Mouse (Mus musculus) lung, embryonic 16.5 days (tissue): ENCODE measurements around the gene D16Ertd472e. TPM values are rescaled to one million over a fixed set of nuclear protein-coding genes. Genes with fewer than 3 reads are reported as not detected.

Source experiments
- ATAC-seq: fragments of 200-750 bp; cut with Nextera tagmentation; 2 replicates; pipeline ENCODE4 v1.8.0; 2017; ENCODE audit warnings: low read depth, mild to moderate bottlenecking, moderate library complexity
- H3K27ac ChIP-seq: fragments of 300-500 bp; sonication (generic); 2 replicates; pipeline ENCODE4 v1.5.1; 2014; ENCODE audit warnings: mild to moderate bottlenecking, control low read depth, low read length
- H3K27me3 ChIP-seq: fragments of 300-500 bp; sonication (generic); 2 replicates; pipeline ENCODE4 v1.6.1; 2014; ENCODE audit warnings: low read depth, low read length, mixed read lengths; ENCODE audit not compliant: control insufficient read depth, insufficient read depth
- H3K36me3 ChIP-seq: fragments of 300-500 bp; sonication (generic); 2 replicates; pipeline ENCODE4 v1.6.1; 2014; ENCODE audit warnings: low read length; ENCODE audit not compliant: control insufficient read depth, insufficient read depth
- H3K4me1 ChIP-seq: fragments of 300-500 bp; sonication (generic); replicated peaks from 2 replicates; pipeline ENCODE4 v1.6.1; 2014; ENCODE audit warnings: low read length, mixed read lengths; ENCODE audit not compliant: control insufficient read depth, insufficient read depth
- H3K4me2 ChIP-seq: fragments of 300-500 bp; sonication (generic); 2 replicates; pipeline ENCODE4 v1.6.1; 2014; ENCODE audit warnings: low read depth, low read length, control low read depth
- H3K4me3 ChIP-seq: fragments of 300-500 bp; sonication (generic); 2 replicates; pipeline ENCODE4 v1.5.1; 2014; ENCODE audit warnings: mild to moderate bottlenecking, low read length, control low read depth
- H3K9ac ChIP-seq: fragments of 300-500 bp; sonication (generic); 2 replicates; pipeline ENCODE4 v1.6.1; 2014; ENCODE audit warnings: low read length, control low read depth
- H3K9me3 ChIP-seq: fragments of 300-500 bp; sonication (generic); 2 replicates; pipeline ENCODE4 v1.6.1; 2016; ENCODE audit warnings: low read length; ENCODE audit not compliant: control insufficient read depth
- WGBS: fragments of 180-500 bp; shearing (Covaris S2); extraction: QIAGEN DNeasy Blood & Tissue Kit; methylation state at CpG from one replicate; pipeline ENCODE4 v1.1.7; 2014; 5-methylcytosine and 5-hydroxymethylcytosine counted together
- polyA plus RNA-seq: library from polyadenylated mRNA; unstranded; fragments of >200 nt; fragmentation: Nextera tagmentation; extraction: Ambion mirVana; gene quantifications from 2 replicates; pipeline ENCODE4 v1.2.1, GENCODE M21; 2015

Gene D16Ertd472e
- polyA plus RNA-seq: 12.8 and 13.4 TPM in 2 replicates

DNA sequence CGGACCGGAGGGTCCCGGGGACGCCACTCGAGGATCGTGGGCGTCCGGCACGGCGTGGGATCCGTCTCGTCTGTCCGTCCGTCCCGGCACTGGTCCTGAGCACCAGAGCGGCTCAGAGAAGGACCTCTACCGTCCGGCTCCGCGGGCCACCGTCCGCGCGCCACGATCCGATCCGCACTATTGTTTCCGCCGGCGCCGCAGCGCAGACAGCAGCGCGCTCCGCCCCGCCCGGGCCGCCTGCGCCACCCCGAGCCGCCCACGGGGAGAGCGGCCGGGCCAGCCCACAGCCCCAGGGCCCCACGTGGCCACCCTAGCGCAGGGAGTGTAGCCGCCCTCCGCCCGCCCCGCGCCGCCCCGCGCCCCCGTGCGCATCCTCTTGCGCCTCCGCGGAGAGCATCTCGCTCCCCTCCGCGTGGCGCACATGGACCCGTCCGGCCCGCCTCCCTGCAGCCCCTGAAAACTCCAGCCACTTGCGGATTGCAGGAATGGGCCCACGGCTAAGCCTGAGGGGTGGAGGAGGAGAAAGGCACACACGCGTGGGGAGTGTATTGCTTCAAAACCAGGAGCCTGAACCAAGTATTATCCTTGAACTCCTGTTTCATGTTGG lies at the start of gene D16Ertd472e:
D16Ertd472e (minus strand) TSS at position 231 of the 607 bp plus-strand sequence.
- peaks cover 6% of the 10 kb centered on the region for H3K4me1 ChIP-seq
- WGBS: under 1% methylated on average over 59 of the region's 70 CpGs
- no peaks in the 10 kb centered on the region for H3K36me3 ChIP-seq
- H3K9me3 ChIP-seq: no peaks in the 10 kb centered on the region
- ATAC-seq: peak; percentile 99
- peak within 1 kb of the TSS; percentile 79 for H3K4me2 ChIP-seq
- H3K27me3 ChIP-seq: no peaks in the 10 kb centered on the region
- H3K9ac ChIP-seq: peak within 1 kb of the TSS; percentile 86
- peak within 1 kb of the TSS; percentile 92 for H3K27ac ChIP-seq
- H3K4me3 ChIP-seq: peak within 1 kb of the TSS; percentile 83

DNA sequence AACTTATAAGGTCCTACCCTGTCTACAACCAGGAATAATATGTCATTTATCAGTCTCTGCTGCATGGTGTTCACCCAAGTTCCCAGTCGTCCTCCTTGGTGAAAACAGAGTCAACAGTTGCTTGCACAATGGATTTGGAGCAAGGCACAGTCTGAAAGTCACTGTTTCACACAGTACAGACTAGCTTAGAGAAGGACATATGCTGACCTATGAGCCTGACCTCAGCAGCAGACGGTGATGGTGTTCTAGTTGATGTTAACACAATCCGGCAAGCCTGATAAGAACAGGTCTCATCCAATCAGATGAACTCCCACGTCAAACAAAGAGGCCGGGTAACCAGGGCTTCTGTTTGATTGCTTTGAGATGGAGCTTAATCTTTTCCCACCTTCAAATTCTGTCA lies 46.2 kb upstream of the D16Ertd472e start:
- Histone ChIP-seq H3K36me3 (no peaks in the 10 kb centered on the region), H3K27me3 (no peaks in the 10 kb centered on the region), H3K9ac (no peak overlapping the region), H3K27ac (no peak overlapping the region), H3K4me3 (no peak overlapping the region), H3K4me2 (no peak overlapping the region), H3K4me1 (no peaks in the 10 kb centered on the region), H3K9me3 (no peaks in the 10 kb centered on the region)
- no peak for ATAC-seq
- 19% methylated on average over 5 of the region's 5 CpGs for WGBS

DNA sequence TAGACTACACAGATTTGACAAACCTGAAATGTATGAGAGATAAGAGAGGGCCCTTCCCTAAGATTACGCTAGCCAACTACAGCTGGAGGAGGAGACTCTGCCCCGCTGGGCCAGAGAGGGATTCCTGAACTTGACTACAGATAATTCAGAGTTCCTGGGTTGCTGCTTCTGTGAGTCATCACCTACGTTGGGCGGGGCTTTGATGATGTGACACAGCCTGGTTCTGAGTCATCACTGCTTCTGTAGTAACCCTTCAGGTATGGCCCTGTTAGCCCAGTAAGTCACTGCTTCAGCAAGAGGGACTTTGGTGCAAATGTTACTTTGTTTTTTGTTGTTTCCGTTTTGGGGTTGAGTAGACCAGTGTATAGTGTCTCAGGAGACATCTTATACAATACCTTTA lies 42.9 kb upstream of the D16Ertd472e start:
- no peak for ATAC-seq
- WGBS: 69% methylated on average over 5 of the region's 5 CpGs
- Histone ChIP-seq H3K4me2 (no peak overlapping the region), H3K9ac (no peak overlapping the region), H3K36me3 (no peaks in the 10 kb centered on the region), H3K4me3 (no peak overlapping the region), H3K4me1 (no peaks in the 10 kb centered on the region), H3K27ac (no peak overlapping the region), H3K27me3 (no peaks in the 10 kb centered on the region), H3K9me3 (no peaks in the 10 kb centered on the region)

DNA sequence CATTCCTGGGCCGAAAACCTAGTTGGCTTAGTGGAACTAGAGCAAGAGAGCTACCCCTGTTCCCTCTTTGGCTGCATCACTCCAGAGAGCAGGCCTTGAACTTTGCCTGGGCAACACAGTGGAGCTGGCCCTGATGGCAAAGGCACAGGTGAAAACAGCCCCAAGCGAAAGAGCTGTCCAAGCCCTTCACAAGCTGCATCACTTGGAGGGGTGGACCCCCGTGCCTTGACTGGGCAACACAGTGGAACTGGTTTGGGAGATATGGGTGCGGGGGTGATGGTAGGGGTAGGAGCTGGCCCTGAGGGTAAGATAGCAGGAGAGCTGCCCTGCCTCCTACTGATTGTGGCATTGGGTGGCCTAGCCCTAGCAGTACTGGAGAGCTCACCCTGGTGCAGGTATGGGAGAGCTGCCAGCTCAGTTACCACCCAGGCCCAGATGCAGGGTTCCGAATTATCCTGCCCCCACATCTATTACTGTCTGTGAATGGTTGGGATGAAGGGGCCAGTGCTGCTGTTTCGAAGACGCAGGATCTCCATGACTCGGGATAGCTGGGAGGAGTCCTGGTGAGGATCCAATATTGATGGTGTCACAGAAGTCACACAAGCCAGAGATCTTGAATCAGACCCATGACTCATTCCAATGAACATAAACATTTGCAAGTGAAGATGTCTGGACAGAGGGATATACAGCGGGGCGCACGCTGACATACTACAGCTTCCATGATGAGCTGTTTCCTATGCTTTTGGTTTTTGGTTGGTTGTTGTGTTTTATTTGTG lies 41.4 kb upstream of the D16Ertd472e start:
- Histone ChIP-seq H3K4me1 (no peaks in the 10 kb centered on the region), H3K27me3 (no peaks in the 10 kb centered on the region), H3K4me2 (no peak overlapping the region), H3K27ac (no peak overlapping the region), H3K9ac (no peak overlapping the region), H3K4me3 (no peak overlapping the region), H3K36me3 (no peaks in the 10 kb centered on the region), H3K9me3 (no peaks in the 10 kb centered on the region)
- WGBS: 75% methylated on average over 11 of the region's 11 CpGs
- ATAC-seq: peak; percentile 80

DNA sequence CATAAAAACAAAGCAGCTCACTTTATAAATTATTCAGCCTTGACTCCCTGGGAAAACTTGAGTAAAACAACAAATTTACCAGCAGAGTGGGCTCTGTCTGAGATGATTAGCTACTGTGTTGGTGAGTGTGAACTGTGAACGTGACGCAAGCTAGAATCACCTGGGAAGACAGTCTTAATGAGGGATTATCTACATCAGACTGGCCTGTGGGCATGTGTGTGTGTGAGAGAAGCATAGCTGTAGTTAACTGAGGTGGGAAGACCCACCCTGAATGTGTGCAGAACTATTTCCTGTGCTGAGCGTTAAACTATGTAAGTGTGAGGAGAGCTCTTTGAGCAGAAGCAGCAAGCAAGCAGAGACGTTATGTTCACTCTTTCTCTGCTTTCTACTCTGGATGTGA lies 29.7 kb upstream of the D16Ertd472e start:
- Histone ChIP-seq H3K27me3 (no peaks in the 10 kb centered on the region), H3K27ac (no peak overlapping the region), H3K9me3 (peaks cover 4% of the 10 kb centered on the region), H3K4me1 (no peaks in the 10 kb centered on the region), H3K36me3 (no peaks in the 10 kb centered on the region), H3K4me2 (no peak overlapping the region), H3K4me3 (no peak overlapping the region), H3K9ac (no peak overlapping the region)
- no peak for ATAC-seq
- WGBS: 52% methylated on average over 4 of the region's 4 CpGs

DNA sequence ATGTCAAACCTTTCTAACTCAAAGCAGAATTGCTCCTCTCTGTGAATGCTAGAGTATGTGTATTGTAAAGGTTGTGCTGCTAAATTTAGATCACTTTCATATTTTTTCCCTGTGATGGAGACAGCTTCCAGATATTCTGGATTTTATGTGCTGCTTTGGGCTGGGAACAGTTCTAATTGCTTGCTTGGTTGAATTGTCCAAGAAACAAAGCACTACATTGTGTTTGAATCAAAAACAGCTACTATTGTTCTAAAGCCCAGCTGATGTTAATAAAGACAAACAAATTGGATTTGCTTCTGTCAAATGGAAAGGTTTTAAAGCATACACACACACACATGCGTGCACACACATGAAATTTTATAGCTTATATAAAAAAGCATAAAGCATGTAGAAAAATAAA lies 22.4 kb upstream of the D16Ertd472e start:
- Histone ChIP-seq H3K27me3 (no peaks in the 10 kb centered on the region), H3K4me3 (no peak overlapping the region), H3K9me3 (peaks cover 4% of the 10 kb centered on the region), H3K4me2 (no peak overlapping the region), H3K4me1 (no peaks in the 10 kb centered on the region), H3K9ac (no peak overlapping the region), H3K36me3 (no peaks in the 10 kb centered on the region), H3K27ac (no peak overlapping the region)
- no peak for ATAC-seq
- 84% methylated on average over 1 of the region's 1 CpGs for WGBS

DNA sequence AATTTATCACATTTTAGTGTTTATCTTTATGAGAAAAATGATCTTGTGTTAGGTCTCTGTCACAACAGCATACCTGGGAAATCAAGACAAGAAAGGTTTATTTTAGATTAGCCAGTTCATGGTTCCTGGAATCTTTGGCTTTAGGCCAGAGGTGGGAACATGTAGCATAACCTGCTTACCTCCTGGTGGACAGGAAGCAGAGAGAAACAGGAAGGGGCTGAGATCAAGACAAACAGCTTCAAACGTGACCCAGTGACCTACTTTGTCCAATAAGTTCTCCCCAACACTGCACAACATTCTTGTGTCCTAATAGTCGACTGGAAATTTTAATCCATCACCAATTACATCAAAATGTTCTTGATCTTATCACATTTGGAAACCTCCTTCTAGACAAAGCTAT lies 19.9 kb upstream of the D16Ertd472e start:
- Histone ChIP-seq H3K36me3 (no peaks in the 10 kb centered on the region), H3K9ac (no peak overlapping the region), H3K4me2 (no peak overlapping the region), H3K27me3 (no peaks in the 10 kb centered on the region), H3K4me3 (no peak overlapping the region), H3K27ac (no peak overlapping the region), H3K9me3 (no peaks in the 10 kb centered on the region), H3K4me1 (no peaks in the 10 kb centered on the region)
- no peak for ATAC-seq
- 19% methylated on average over 2 of the region's 2 CpGs for WGBS

DNA sequence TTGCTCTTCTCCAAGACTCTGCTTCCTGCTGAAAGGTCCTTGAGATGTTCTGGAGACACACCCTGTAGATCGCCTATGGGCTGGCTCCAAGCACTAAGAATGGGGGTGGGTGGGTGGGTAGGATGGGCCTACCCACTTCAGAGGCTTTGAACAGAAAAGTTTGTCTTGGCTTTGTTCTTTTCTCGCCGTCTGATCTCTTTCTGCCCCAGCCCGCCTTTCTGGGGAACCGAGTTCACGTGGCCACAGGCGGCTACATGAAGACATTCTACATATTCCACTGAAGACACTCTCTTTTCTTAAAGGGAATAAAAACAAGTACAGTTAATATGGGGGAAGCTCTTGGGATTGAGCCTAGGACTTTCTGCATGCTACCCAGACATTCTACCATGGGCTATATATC lies 19.3 kb upstream of the D16Ertd472e start:
- Histone ChIP-seq H3K36me3 (no peaks in the 10 kb centered on the region), H3K4me1 (no peaks in the 10 kb centered on the region), H3K9me3 (no peaks in the 10 kb centered on the region), H3K27me3 (no peaks in the 10 kb centered on the region), H3K27ac (no peak overlapping the region), H3K4me2 (no peak overlapping the region), H3K9ac (no peak overlapping the region), H3K4me3 (no peak overlapping the region)
- ATAC-seq: no peak
- WGBS: 88% methylated on average over 7 of the region's 7 CpGs

DNA sequence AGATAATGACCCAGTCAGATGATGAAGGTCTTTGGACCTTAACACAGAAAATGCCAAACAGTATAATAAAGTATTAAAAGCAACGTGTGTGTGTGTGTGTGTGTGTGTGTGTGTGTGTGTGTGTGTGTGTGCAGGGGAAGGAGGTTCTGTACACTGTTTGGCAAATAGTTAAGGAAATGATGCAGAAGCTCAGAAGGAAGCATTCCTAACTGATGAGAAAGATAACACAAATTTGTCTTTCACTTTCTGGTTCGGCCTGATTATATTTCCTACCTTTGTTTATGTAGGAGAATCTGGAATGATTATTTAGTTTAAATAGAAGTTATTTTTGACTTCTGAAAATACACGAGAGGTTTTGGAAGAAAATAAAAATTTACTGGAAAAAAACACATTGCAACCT lies 17.6 kb upstream of the D16Ertd472e start:
- no peaks in the 10 kb centered on the region for H3K27me3 ChIP-seq
- H3K4me2 ChIP-seq: no peak overlapping the region
- no peak overlapping the region for H3K9ac ChIP-seq
- no peaks in the 10 kb centered on the region for H3K36me3 ChIP-seq
- WGBS: 45% methylated on average over 3 of the region's 3 CpGs
- no peak overlapping the region for H3K4me3 ChIP-seq
- H3K4me1 ChIP-seq: no peaks in the 10 kb centered on the region
- H3K9me3 ChIP-seq: no peaks in the 10 kb centered on the region
- no peak overlapping the region for H3K27ac ChIP-seq
- ATAC-seq: no peak
